Mouse (Mus musculus) myocyte (in vitro differentiated cells): ENCODE data around the gene Gm17416. TPM values are rescaled to one million over a fixed set of nuclear protein-coding genes. Genes with fewer than 3 reads are reported as not detected.

Experiments used
- H3K27me3 ChIP-seq: one replicate; pipeline ENCODE4 v1.6.1; 2011; ENCODE audit not compliant: control insufficient read depth, insufficient read depth, insufficient read length
- H3K36me3 ChIP-seq: one replicate; pipeline ENCODE4 v1.6.1; 2011; ENCODE audit not compliant: control insufficient read depth, insufficient read depth
- H3K4me2 ChIP-seq: one replicate; pipeline ENCODE4 v1.6.1; 2011; ENCODE audit warnings: low read depth, control low read depth
- H3K4me3 ChIP-seq: one replicate; pipeline ENCODE4 v1.5.1; 2011; ENCODE audit warnings: mild to moderate bottlenecking, control low read depth, moderate library complexity
- H3K79me2 ChIP-seq: one replicate; pipeline ENCODE4 v1.6.1; 2011; ENCODE audit not compliant: control insufficient read depth, insufficient read depth
- H3ac ChIP-seq: one replicate; pipeline ENCODE4 v1.6.1; 2011; ENCODE audit not compliant: control insufficient read depth, insufficient read length
- CEBPB ChIP-seq: IDR thresholded peaks from 2 replicates; pipeline ENCODE4 v1.6.1; 2011; ENCODE audit warnings: mild to moderate bottlenecking, moderate library complexity; ENCODE audit not compliant: poor library complexity, insufficient read depth, severe bottlenecking
- E2F4 ChIP-seq: IDR thresholded peaks from one replicate; pipeline ENCODE4 v1.6.1; 2011; ENCODE audit warnings: mild to moderate bottlenecking, control low read depth, moderate library complexity; ENCODE audit not compliant: insufficient read depth
- MAX ChIP-seq: IDR thresholded peaks from one replicate; pipeline ENCODE4 v1.6.1; 2011; ENCODE audit warnings: low read depth, mild to moderate bottlenecking, control low read depth
- MYOD1 ChIP-seq, 3 experiments: IDR thresholded peaks; one replicate each; pipeline ENCODE4 v1.6.1; 2011; ENCODE audit warnings: control low read depth in 2 of 3, low read depth in 2 of 3, mild to moderate bottlenecking in 2 of 3, moderate library complexity in 1 of 3; ENCODE audit not compliant: insufficient read length in 2 of 3, control insufficient read depth in 1 of 3
- MYOG ChIP-seq, 3 experiments: IDR thresholded peaks; one replicate each; pipeline ENCODE4 v1.6.1; 2011; ENCODE audit warnings: control low read depth in 2 of 3, low read depth in 2 of 3, mild to moderate bottlenecking in 2 of 3; ENCODE audit not compliant: insufficient read length in 2 of 3, control insufficient read depth in 1 of 3, insufficient read depth in 1 of 3
- POLR2A ChIP-seq: IDR thresholded peaks from one replicate; pipeline ENCODE4 v1.6.1; 2011; ENCODE audit warnings: low read depth, mild to moderate bottlenecking, control low read depth, moderate library complexity; ENCODE audit not compliant: insufficient read length
- POLR2AphosphoS2 ChIP-seq: IDR thresholded peaks from one replicate; pipeline ENCODE4 v1.6.1; 2011; ENCODE audit warnings: low read depth, control low read depth; ENCODE audit not compliant: insufficient read length
- REST ChIP-seq: IDR thresholded peaks from one replicate; pipeline ENCODE4 v1.6.1; 2011; ENCODE audit warnings: mild to moderate bottlenecking, control low read depth, moderate library complexity; ENCODE audit not compliant: insufficient read depth, insufficient read length
- SRF ChIP-seq: IDR thresholded peaks from one replicate; pipeline ENCODE4 v1.6.1; 2011; ENCODE audit warnings: low read depth; ENCODE audit not compliant: control insufficient read depth, insufficient read length
- TCF12 ChIP-seq: IDR thresholded peaks from one replicate; pipeline ENCODE4 v1.6.1; 2011; ENCODE audit warnings: mild to moderate bottlenecking, control low read depth; ENCODE audit not compliant: poor library complexity, insufficient read depth, severe bottlenecking
- TCF3 ChIP-seq: IDR thresholded peaks from one replicate; pipeline ENCODE4 v1.6.1; 2011; ENCODE audit warnings: low read depth, control low read depth; ENCODE audit not compliant: insufficient read length
- USF1 ChIP-seq: IDR thresholded peaks from one replicate; pipeline ENCODE4 v1.6.1; 2011; ENCODE audit warnings: low read depth, mild to moderate bottlenecking, control low read depth, moderate library complexity
- polyA plus RNA-seq: library from polyadenylated mRNA; unstranded; fragments of >200 nt; fragmentation: generic; extraction: Trizol; gene quantifications from one replicate; pipeline ENCODE4 v1.2.1, GENCODE M21; 2012; ENCODE audit warnings: missing spikeins

The Gm17416 gene
- polyA plus RNA-seq, 1 experiment: not detected

GRCm38 (mm10) chr2:152607746-152608145 lies 38.6 kb downstream of the Gm17416 start:
- no peaks in the 10 kb centered on the region for H3K79me2 ChIP-seq
- no peaks in the 10 kb centered on the region for H3K36me3 ChIP-seq
- H3K27me3 ChIP-seq: no peaks in the 10 kb centered on the region
- H3ac ChIP-seq: no peak overlapping the region
- H3K4me2 ChIP-seq: no peak overlapping the region
- no peak overlapping the region for H3K4me3 ChIP-seq
- no peak for TF ChIP-seq E2F4
- no peak for TF ChIP-seq CEBPB

- Histone ChIP-seq H3K79me2 (no peaks in the 10 kb centered on the region), H3K36me3 (no peaks in the 10 kb centered on the region), H3K4me3 (no peak overlapping the region), H3K4me2 (no peak overlapping the region), H3ac (no peak overlapping the region), H3K27me3 (no peaks in the 10 kb centered on the region)
- TF ChIP-seq USF1 (no peak), POLR2AphosphoS2 (no peak)
These were observed 39.6 kb downstream of the Gm17416 start for GRCm38 (mm10) chr2:152608719-152609118.

- Histone ChIP-seq H3K36me3 (no peaks in the 10 kb centered on the region), H3ac (no peak overlapping the region), H3K4me3 (no peak overlapping the region), H3K79me2 (no peaks in the 10 kb centered on the region), H3K27me3 (no peaks in the 10 kb centered on the region), H3K4me2 (no peak overlapping the region)
- TF ChIP-seq MAX: no peak
- no peak for TF ChIP-seq TCF3
These were observed 43.1 kb downstream of the Gm17416 start for GRCm38 (mm10) chr2:152612193-152612592.

GRCm38 (mm10) chr2:152615563-152615962 lies 46.4 kb downstream of the Gm17416 start:
- Histone ChIP-seq H3K4me3 (no peak overlapping the region), H3K4me2 (no peak overlapping the region), H3ac (no peak overlapping the region), H3K79me2 (no peaks in the 10 kb centered on the region), H3K36me3 (no peaks in the 10 kb centered on the region), H3K27me3 (no peaks in the 10 kb centered on the region)
- TF ChIP-seq TCF12 (no peak), USF1 (no peak), CEBPB (no peak), MYOG (IDR thresholded peaks at IDR 0.05; ENCODE audit: control insufficient read depth in 1 of 3, insufficient read depth in 1 of 3, insufficient read length in 2 of 3, low read depth in 2 of 3) (no peak), POLR2AphosphoS2 (no peak), E2F4 (no peak), TCF3 (no peak), MAX (no peak), REST (no peak), MYOD1 (IDR thresholded peaks at IDR 0.05; ENCODE audit: control insufficient read depth in 1 of 3, insufficient read length in 2 of 3, low read depth in 2 of 3) (no peak), SRF (no peak), POLR2A (no peak)

- Histone ChIP-seq H3K4me2 (no peak overlapping the region), H3ac (no peak overlapping the region), H3K79me2 (no peaks in the 10 kb centered on the region), H3K36me3 (no peaks in the 10 kb centered on the region), H3K4me3 (no peak overlapping the region), H3K27me3 (no peaks in the 10 kb centered on the region)
- TF ChIP-seq TCF12: no peak
- TF ChIP-seq POLR2AphosphoS2: no peak
- TF ChIP-seq REST: no peak
- no peak for TF ChIP-seq POLR2A
- TF ChIP-seq CEBPB: no peak
These were observed 47.3 kb downstream of the Gm17416 start for GRCm38 (mm10) chr2:152616470-152616869.

- TF ChIP-seq MAX: no peak
- TF ChIP-seq USF1: no peak
- TF ChIP-seq TCF12: no peak
- TF ChIP-seq TCF3: no peak
- Histone ChIP-seq H3K79me2 (no peaks in the 10 kb centered on the region), H3K36me3 (no peaks in the 10 kb centered on the region), H3K4me3 (no peak overlapping the region), H3K4me2 (no peak overlapping the region), H3ac (no peak overlapping the region), H3K27me3 (no peaks in the 10 kb centered on the region)
These were observed 48.2 kb downstream of the Gm17416 start for GRCm38 (mm10) chr2:152617374-152617773.

Other genes starting within 250 kb of the Gm17416 start
- 73.3 TPM for gene Rbck1, start 236.7 kb upstream of the Gm17416 start, polyA plus RNA-seq
- 410 TPM for gene Trib3, start 225.3 kb upstream of the Gm17416 start, polyA plus RNA-seq
- gene Nrsn2, start 192.7 kb upstream of the Gm17416 start, polyA plus RNA-seq: not detected
- gene Sox12, start 171.3 kb upstream of the Gm17416 start, polyA plus RNA-seq: 7.8 TPM
- gene Zcchc3, start 154.3 kb upstream of the Gm17416 start, polyA plus RNA-seq: not detected
- gene 6820408C15Rik, start 153.8 kb upstream of the Gm17416 start, polyA plus RNA-seq: not detected
- gene Defb23, start 104.7 kb upstream of the Gm17416 start, polyA plus RNA-seq: not detected
- not detected for gene Defb20, start 92.3 kb upstream of the Gm17416 start, polyA plus RNA-seq
- gene Defb22, start 79.2 kb upstream of the Gm17416 start, polyA plus RNA-seq: not detected
- not detected for gene Defb26, start 57.6 kb upstream of the Gm17416 start, polyA plus RNA-seq
- not detected for gene Defb28, start 51.1 kb upstream of the Gm17416 start, polyA plus RNA-seq
- not detected for gene Defb29, start 29.2 kb upstream of the Gm17416 start, polyA plus RNA-seq
- not detected for gene Defb21, start 3.4 kb downstream of the Gm17416 start, polyA plus RNA-seq
- gene Defb19, start 11.0 kb downstream of the Gm17416 start, polyA plus RNA-seq: not detected
- gene Defb45, start 30.1 kb downstream of the Gm17416 start, polyA plus RNA-seq: 0.30 TPM
- gene Defb36, start 35.0 kb downstream of the Gm17416 start, polyA plus RNA-seq: not detected
- gene Defb25, start 53.7 kb downstream of the Gm17416 start, polyA plus RNA-seq: 8.8 TPM
- gene Rem1, start 57.6 kb downstream of the Gm17416 start, polyA plus RNA-seq: 28.3 TPM
- 190 TPM for gene H13, start 100.1 kb downstream of the Gm17416 start, polyA plus RNA-seq
- 27.0 TPM for gene Mcts2, start 117.7 kb downstream of the Gm17416 start, polyA plus RNA-seq
- 59.5 TPM for gene Id1, start 166.9 kb downstream of the Gm17416 start, polyA plus RNA-seq
- not detected for gene Cox4i2, start 184.8 kb downstream of the Gm17416 start, polyA plus RNA-seq